Comparison of ENCODE assay signal across 8 mouse cellular contexts in the genomic region with DNA sequence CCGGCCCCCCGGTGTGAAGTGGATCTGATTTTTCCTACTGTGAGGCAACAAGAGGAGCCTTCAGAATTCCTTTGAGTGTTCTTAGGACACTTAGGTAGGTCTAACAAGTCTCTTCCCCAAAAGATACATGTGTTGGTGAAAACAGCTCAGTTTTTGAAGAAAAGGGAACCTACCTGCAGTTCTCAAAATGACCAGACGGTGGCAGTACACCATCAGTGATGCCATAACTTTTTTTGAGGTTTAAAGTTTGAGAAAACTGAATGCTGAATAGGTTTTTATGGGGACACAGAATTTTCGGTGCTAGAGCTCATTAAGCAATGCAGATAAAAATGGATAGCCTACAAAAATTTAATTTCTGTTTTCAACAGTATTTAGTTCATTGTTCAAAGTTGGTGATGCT.
DNase-seq lines count a peak whose midpoint lies in the region; ATAC-seq and TF ChIP-seq lines count a peak whose summit lies in the region.

No protein-coding gene starts in this region.

- H3K4me2 ChIP-seq in liver, embryonic 11.5 days, result no peak overlapping the region
- peak overlapping the region; percentile 0; the same call in 1 of the 2 replicates for H3K4me2 ChIP-seq in forebrain, embryonic 16.5 days (ENCODE audit: low read length)
- H3K4me2 ChIP-seq in intestine, embryonic 16.5 days (ENCODE audit: low read depth, low read length), result peak overlapping the region; percentile 39
- peak overlapping the region; percentile 51 for H3K4me2 ChIP-seq in limb, embryonic 12.5 days

- no peaks in the 10 kb centered on the region for H3K36me3 ChIP-seq in liver, adult 2 months (ENCODE audit: control insufficient read depth, insufficient read depth, low read length)
- H3K36me3 ChIP-seq in liver, embryonic 11.5 days (ENCODE audit: control insufficient read depth, insufficient read depth, low read length), result no peaks in the 10 kb centered on the region
- H3K36me3 ChIP-seq in forebrain, embryonic 16.5 days (ENCODE audit: control insufficient read depth, insufficient read depth), result no peaks in the 10 kb centered on the region
- H3K36me3 ChIP-seq in intestine, embryonic 16.5 days (ENCODE audit: control insufficient read depth, insufficient read depth, low read length), result no peaks in the 10 kb centered on the region
- H3K36me3 ChIP-seq in limb, embryonic 12.5 days, result no peaks in the 10 kb centered on the region

- peak; percentile 72 for TF ChIP-seq CTCF in liver, adult 2 months (IDR thresholded peaks at IDR 0.05; ENCODE audit: low read depth, low read length)

- ATAC-seq in liver, embryonic 11.5 days (replicated peaks; ENCODE audit: low FRiP score), result no peak
- ATAC-seq in forebrain, embryonic 16.5 days, result no peak
- ATAC-seq in intestine, embryonic 16.5 days, result peak; percentile 32; the same call in 1 of the 2 replicates
- no peak for ATAC-seq in limb, embryonic 12.5 days (ENCODE audit: insufficient number of reproducible peaks, insufficient read depth, low FRiP score, low TSS enrichment, low read depth)

- H3K27me3 ChIP-seq in liver, adult 2 months (ENCODE audit: control insufficient read depth, insufficient read depth, low read length), result no peaks in the 10 kb centered on the region
- H3K27me3 ChIP-seq in liver, embryonic 11.5 days (replicated peaks; ENCODE audit: control insufficient read depth, insufficient read depth, low read length), result 0 out of 2 replicates have a peak, but pooled peaks cover 3% of the 10 kb centered on the region
- 0 out of 2 replicates have a peak, but pooled peaks cover 2% of the 10 kb centered on the region for H3K27me3 ChIP-seq in forebrain, embryonic 16.5 days (replicated peaks; ENCODE audit: control insufficient read depth, insufficient read depth, low read length)
- no peaks in the 10 kb centered on the region for H3K27me3 ChIP-seq in intestine, embryonic 16.5 days (replicated peaks; ENCODE audit: control insufficient read depth, insufficient read depth, low read length)
- peaks cover 48% of the 10 kb centered on the region for H3K27me3 ChIP-seq in limb, embryonic 12.5 days

- no peak overlapping the region for H3K4me3 ChIP-seq in liver, adult 2 months (ENCODE audit: insufficient read depth, low read depth, low read length)
- H3K4me3 ChIP-seq in liver, embryonic 11.5 days (ENCODE audit: low read depth, low read length), result no peak overlapping the region
- no peak overlapping the region for H3K4me3 ChIP-seq in forebrain, embryonic 16.5 days (replicated peaks; ENCODE audit: low read length)
- peak overlapping the region; percentile 20 for H3K4me3 ChIP-seq in intestine, embryonic 16.5 days (ENCODE audit: low read length)
- no peak overlapping the region for H3K4me3 ChIP-seq in limb, embryonic 12.5 days (replicated peaks)

- H3K79me2 ChIP-seq in liver, adult 2 months (ENCODE audit: control insufficient read depth, insufficient read depth, low read length), result no peaks in the 10 kb centered on the region

- DNase-seq in liver, adult 2 months (ENCODE audit: extremely low read depth, low read depth, low spot score), result peak; percentile 19
- DNase-seq in liver, embryonic 11.5 days (ENCODE audit: low spot score), result no peak
- DNase-seq in c-Kit-positive CD71-positive TER-119-positive erythroid progenitor cells, embryonic 14.5 days (ENCODE audit: low spot score), result peak; percentile 37
- DNase-seq in ovary, postnatal 14 days (ENCODE audit: low spot score), result peak; percentile 82
- peak; percentile 83 for DNase-seq in urinary bladder, postnatal 25 days (ENCODE audit: low spot score)

- TF ChIP-seq POLR2A in liver, adult 2 months (IDR thresholded peaks at IDR 0.05; ENCODE audit: extremely low read depth, insufficient read depth, low read length), result no peak

- 7% methylated on average over 4 of the region's 4 CpGs for WGBS in liver, adult 2 months
- 9% methylated on average over 4 of the region's 4 CpGs for WGBS in liver, embryonic 11.5 days
- WGBS in forebrain, embryonic 16.5 days, result 9% methylated on average over 4 of the region's 4 CpGs
- WGBS in intestine, embryonic 16.5 days, result 4% methylated on average over 4 of the region's 4 CpGs
- WGBS in limb, embryonic 12.5 days, result 11% methylated on average over 4 of the region's 4 CpGs

- H3K4me1 ChIP-seq in liver, adult 2 months (ENCODE audit: control insufficient read depth, insufficient read depth, low read length), result peaks cover 5% of the 10 kb centered on the region; the same call in 1 of the 2 replicates
- H3K4me1 ChIP-seq in liver, embryonic 11.5 days (replicated peaks; ENCODE audit: control insufficient read depth, insufficient read depth, low read length), result peaks cover 5% of the 10 kb centered on the region; the same call in 1 of the 2 replicates
- H3K4me1 ChIP-seq in forebrain, embryonic 16.5 days (replicated peaks; ENCODE audit: control insufficient read depth, insufficient read depth, low read length), result peaks cover 17% of the 10 kb centered on the region
- H3K4me1 ChIP-seq in intestine, embryonic 16.5 days (ENCODE audit: control insufficient read depth, insufficient read depth, low read length), result peaks cover 21% of the 10 kb centered on the region
- H3K4me1 ChIP-seq in limb, embryonic 12.5 days (replicated peaks), result peaks cover 44% of the 10 kb centered on the region

- H3K9ac ChIP-seq in liver, adult 2 months (ENCODE audit: low read depth, low read length), result no peak overlapping the region
- H3K9ac ChIP-seq in liver, embryonic 11.5 days (ENCODE audit: low read depth, low read length), result no peak overlapping the region
- no peak overlapping the region for H3K9ac ChIP-seq in forebrain, embryonic 16.5 days (replicated peaks; ENCODE audit: low read depth, low read length)
- H3K9ac ChIP-seq in intestine, embryonic 16.5 days (ENCODE audit: low read depth, low read length), result peak overlapping the region; percentile 48
- H3K9ac ChIP-seq in limb, embryonic 12.5 days (replicated peaks), result no peak overlapping the region

- H3K9me3 ChIP-seq in liver, embryonic 11.5 days (ENCODE audit: control insufficient read depth, low read length), result no peaks in the 10 kb centered on the region
- H3K9me3 ChIP-seq in forebrain, embryonic 16.5 days (ENCODE audit: control insufficient read depth, low read length), result no peaks in the 10 kb centered on the region
- no peaks in the 10 kb centered on the region for H3K9me3 ChIP-seq in intestine, embryonic 16.5 days (ENCODE audit: control insufficient read depth, low read length)
- H3K9me3 ChIP-seq in limb, embryonic 12.5 days, result no peaks in the 10 kb centered on the region

- peak overlapping the region; percentile 51; the same call in 1 of the 2 replicates for H3K27ac ChIP-seq in liver, adult 2 months (replicated peaks; ENCODE audit: insufficient read depth, low read depth, low read length)
- H3K27ac ChIP-seq in liver, embryonic 11.5 days (ENCODE audit: low read depth, low read length), result no peak overlapping the region
- H3K27ac ChIP-seq in forebrain, embryonic 16.5 days (ENCODE audit: low read length), result no peak overlapping the region
- peak overlapping the region; percentile 71 for H3K27ac ChIP-seq in intestine, embryonic 16.5 days (ENCODE audit: low read length)
- H3K27ac ChIP-seq in limb, embryonic 12.5 days, result 0 out of 2 replicates have a peak overlapping the region, but pooled peaks have one; percentile 64

Comparison
In these comparisons a context has a peak if more than half of its experiments do, and no peak if none do; other contexts are left out.
1. H3K27ac ChIP-seq: peak in liver, adult 2 months (single experiment), intestine, embryonic 16.5 days (single experiment) and limb, embryonic 12.5 days (single experiment); none in liver, embryonic 11.5 days (single experiment) and forebrain, embryonic 16.5 days (single experiment).